Mouse (Mus musculus) spleen, adult 2 months (tissue): ENCODE measurements at regions not wholly inside any gene's neighbourhood (a gene's known extent, or its start where the extent isn't known, plus 50 kb on each side); places are given as distances from the start of the nearest gene placed in this dataset.

ENCODE experiments used
- CTCF ChIP-seq: fragments of 200-500 bp; IDR thresholded peaks from 2 replicates; pipeline ENCODE4 v1.5.1; 2011; ENCODE audit warnings: mild to moderate bottlenecking, inconsistent platforms; ENCODE audit not compliant: insufficient read depth, insufficient read length, insufficient replicate concordance; ENCODE audit errors: extremely low read depth
- POLR2A ChIP-seq: fragments of 200-500 bp; IDR thresholded peaks from 2 replicates; pipeline ENCODE4 v1.6.1; 2011; ENCODE audit warnings: low read depth, low read length, inconsistent platforms

GRCm38 (mm10) chr13:115316681-115317080 lies 214.9 kb upstream of the Itga1 start:
- TF ChIP-seq CTCF (no peak), POLR2A (no peak)
